Mouse (Mus musculus) lung, embryonic 14.5 days (tissue): ENCODE data around the gene Hcrtr1. TPM values are rescaled to one million over a fixed set of nuclear protein-coding genes. Genes with fewer than 3 reads are reported as not detected.

Experiments
- ATAC-seq: fragments of 200-750 bp; cut with Nextera tagmentation; 2 replicates; pipeline ENCODE4 v1.8.0; 2017; ENCODE audit warnings: mild to moderate bottlenecking, moderate TSS enrichment, moderate library complexity; ENCODE audit not compliant: insufficient read depth
- DNase-seq: peaks from one replicate; pipeline ENCODE4 v3.0.0-alpha.2; 2015
- H3K27ac ChIP-seq: fragments of 300-500 bp; sonication (generic); 2 replicates; pipeline ENCODE4 v1.5.1; 2014; ENCODE audit warnings: low read depth, mild to moderate bottlenecking, moderate library complexity
- H3K27me3 ChIP-seq: fragments of 300-500 bp; sonication (generic); 2 replicates; pipeline ENCODE4 v1.6.1; 2014; ENCODE audit warnings: low read length, control low read depth; ENCODE audit not compliant: insufficient read depth
- H3K36me3 ChIP-seq: fragments of 300-500 bp; sonication (generic); 2 replicates; pipeline ENCODE4 v1.6.1; 2014; ENCODE audit warnings: control low read depth; ENCODE audit not compliant: insufficient read depth
- H3K4me1 ChIP-seq: fragments of 300-500 bp; sonication (generic); 2 replicates; pipeline ENCODE4 v1.6.1; 2014; ENCODE audit warnings: antibody characterized with exemption, control low read depth; ENCODE audit not compliant: insufficient read depth
- H3K4me2 ChIP-seq: fragments of 300-500 bp; sonication (generic); 2 replicates; pipeline ENCODE4 v1.6.1; 2014; ENCODE audit warnings: mild to moderate bottlenecking
- H3K4me3 ChIP-seq: fragments of 300-500 bp; sonication (generic); 2 replicates; pipeline ENCODE4 v1.5.1; 2014; ENCODE audit warnings: low read depth, low read length
- H3K9ac ChIP-seq: fragments of 300-500 bp; sonication (generic); 2 replicates; pipeline ENCODE4 v1.6.1; 2014
- H3K9me3 ChIP-seq: fragments of 300-500 bp; sonication (generic); 2 replicates; pipeline ENCODE4 v1.6.1; 2016; ENCODE audit warnings: low read depth, low read length, control low read depth
- CTCF ChIP-seq: IDR thresholded peaks from 2 replicates; pipeline ENCODE4 v1.5.1; 2016; ENCODE audit warnings: antibody characterized with exemption, low read depth
- WGBS: fragments of 180-500 bp; shearing (Covaris S2); extraction: QIAGEN DNeasy Blood & Tissue Kit; methylation state at CpG from one replicate; pipeline ENCODE4 v1.1.7; 2014; 5-methylcytosine and 5-hydroxymethylcytosine counted together
- polyA plus RNA-seq: library from polyadenylated mRNA; unstranded; fragments of >200 nt; fragmentation: Nextera tagmentation; extraction: Ambion mirVana; gene quantifications from 2 replicates; pipeline ENCODE4 v1.2.1, GENCODE M21; 2014

Hcrtr1 gene
- polyA plus RNA-seq, 1 experiment from 2014 or later = 0.39 TPM

GRCm38 (mm10) chr4:130133399-130133798, 5.8 kb downstream of the Hcrtr1 start:
- WGBS = 34% methylated on average over 6 of the region's 6 CpGs
- Histone ChIP-seq H3K9ac (no peak overlapping the region), H3K36me3 (no peaks in the 10 kb centered on the region), H3K27me3 (peaks cover 13% of the 10 kb centered on the region; the same call in 1 of the 2 replicates), H3K4me1 (no peaks in the 10 kb centered on the region), H3K27ac (no peak overlapping the region), H3K4me2 (no peak overlapping the region), H3K4me3 (no peak overlapping the region), H3K9me3 (no peaks in the 10 kb centered on the region)
- no peak for ATAC-seq
- no peak for TF ChIP-seq CTCF
- no peak for DNase-seq

- Histone ChIP-seq H3K9ac (no peak overlapping the region), H3K27me3 (no peaks in the 10 kb centered on the region), H3K4me1 (no peaks in the 10 kb centered on the region), H3K27ac (no peak overlapping the region), H3K4me3 (no peak overlapping the region), H3K4me2 (no peak overlapping the region), H3K36me3 (peaks cover 12% of the 10 kb centered on the region; the same call in 1 of the 2 replicates), H3K9me3 (no peaks in the 10 kb centered on the region)
- ATAC-seq (no peak), DNase-seq (no peak)
- WGBS = 84% methylated on average over 7 of the region's 7 CpGs
- TF ChIP-seq CTCF = no peak
These were observed 7.6 kb downstream of the Hcrtr1 start for GRCm38 (mm10) chr4:130131448-130132105.

- Histone ChIP-seq H3K4me3 (no peak overlapping the region), H3K27me3 (no peaks in the 10 kb centered on the region), H3K4me1 (no peaks in the 10 kb centered on the region), H3K27ac (no peak overlapping the region), H3K9ac (no peak overlapping the region), H3K36me3 (peaks cover 20% of the 10 kb centered on the region), H3K4me2 (no peak overlapping the region), H3K9me3 (no peaks in the 10 kb centered on the region)
- no peak for TF ChIP-seq CTCF
- WGBS = 51% methylated on average over 13 of the region's 13 CpGs
- ATAC-seq = no peak
- no peak for DNase-seq
These were observed 8.4 kb downstream of the Hcrtr1 start for GRCm38 (mm10) chr4:130130641-130131350.

DNA sequence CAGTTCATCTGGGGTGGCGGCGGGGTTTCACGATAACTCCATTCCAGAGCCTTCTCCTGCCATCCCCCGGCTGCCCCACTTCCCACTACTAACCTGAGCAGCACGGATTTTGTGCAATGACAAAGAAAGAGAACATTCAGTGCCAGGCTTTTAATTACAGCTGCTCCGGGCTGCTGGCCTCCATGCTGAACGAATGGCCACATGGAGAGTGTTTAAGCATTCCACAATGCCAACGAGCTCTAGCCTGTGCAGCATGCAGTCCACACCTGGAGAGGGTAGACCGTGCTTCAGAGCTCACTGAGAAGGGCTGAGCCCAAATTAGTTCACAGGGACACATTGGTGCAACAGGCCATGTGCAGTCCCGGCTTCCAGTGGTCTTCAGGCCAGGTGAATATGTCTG, 9.1 kb downstream of the Hcrtr1 start:
- no peak overlapping the region for H3K27ac ChIP-seq
- DNase-seq (no peak), ATAC-seq (no peak)

DNA sequence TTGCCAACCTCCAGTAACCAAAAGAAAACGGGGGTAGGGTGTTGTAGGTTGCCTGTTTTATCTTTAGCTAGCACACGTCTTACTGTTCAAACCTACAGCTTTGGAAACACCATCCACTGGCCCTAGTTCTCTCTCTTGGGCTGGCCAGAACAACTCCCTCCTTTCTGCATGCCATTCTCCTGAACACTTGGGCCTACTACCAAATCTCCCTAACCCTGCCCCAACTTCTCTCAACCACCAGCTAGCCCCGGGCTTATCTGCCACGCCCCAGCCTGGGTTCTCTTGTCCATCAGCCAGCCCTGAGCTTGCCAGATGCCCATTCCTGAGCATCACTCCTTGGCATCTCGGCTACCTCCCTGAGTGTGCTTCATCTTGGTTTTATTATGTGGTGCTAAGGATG, 10.3 kb downstream of the Hcrtr1 start:
- WGBS = 68% methylated on average over 5 of the region's 5 CpGs
- no peaks in the 10 kb centered on the region for H3K27me3 ChIP-seq
- no peak for ATAC-seq
- H3K4me2 ChIP-seq = no peak overlapping the region
- H3K4me3 ChIP-seq = no peak overlapping the region
- DNase-seq = no peak
- no peak overlapping the region for H3K27ac ChIP-seq
- no peaks in the 10 kb centered on the region for H3K9me3 ChIP-seq
- H3K9ac ChIP-seq = no peak overlapping the region
- H3K36me3 ChIP-seq = peaks cover 34% of the 10 kb centered on the region
- no peaks in the 10 kb centered on the region for H3K4me1 ChIP-seq
- TF ChIP-seq CTCF = no peak

More for the DNA sequence above, 9.1 kb downstream of the Hcrtr1 start:
- no peak overlapping the region for H3K4me3 ChIP-seq
- no peak overlapping the region for H3K9ac ChIP-seq
- H3K9me3 ChIP-seq = no peaks in the 10 kb centered on the region
- H3K4me2 ChIP-seq = no peak overlapping the region
- TF ChIP-seq CTCF = no peak
- no peaks in the 10 kb centered on the region for H3K4me1 ChIP-seq
- no peaks in the 10 kb centered on the region for H3K27me3 ChIP-seq
- H3K36me3 ChIP-seq = peaks cover 27% of the 10 kb centered on the region
- 77% methylated on average over 10 of the region's 10 CpGs for WGBS

DNA sequence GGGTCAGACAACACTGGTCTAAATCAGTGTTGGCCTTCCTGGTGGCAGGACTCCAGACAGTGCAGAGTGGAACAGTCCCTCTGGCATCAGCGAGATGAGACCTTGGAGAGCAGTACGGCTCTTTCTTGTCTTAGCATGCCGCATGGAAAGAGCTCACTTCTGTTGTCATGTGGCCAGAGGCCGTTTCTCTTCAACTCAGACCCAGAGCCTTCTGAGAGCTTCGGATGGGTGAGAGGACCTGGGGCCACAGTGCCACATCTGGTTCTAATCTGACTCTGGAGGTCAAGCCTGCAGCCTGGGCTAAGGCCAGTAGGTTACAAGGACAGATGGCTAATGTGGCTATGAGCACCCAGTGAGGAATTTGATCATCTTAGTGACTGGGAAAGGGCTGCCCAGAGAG, 13.2 kb downstream of the Hcrtr1 start:
- 73% methylated on average over 5 of the region's 5 CpGs for WGBS
- Histone ChIP-seq H3K9me3 (no peaks in the 10 kb centered on the region), H3K27ac (no peak overlapping the region), H3K4me2 (no peak overlapping the region), H3K4me3 (no peak overlapping the region), H3K9ac (no peak overlapping the region), H3K36me3 (peaks cover 60% of the 10 kb centered on the region), H3K27me3 (no peaks in the 10 kb centered on the region), H3K4me1 (no peaks in the 10 kb centered on the region)
- ATAC-seq (no peak), DNase-seq (no peak)
- no peak for TF ChIP-seq CTCF

DNA sequence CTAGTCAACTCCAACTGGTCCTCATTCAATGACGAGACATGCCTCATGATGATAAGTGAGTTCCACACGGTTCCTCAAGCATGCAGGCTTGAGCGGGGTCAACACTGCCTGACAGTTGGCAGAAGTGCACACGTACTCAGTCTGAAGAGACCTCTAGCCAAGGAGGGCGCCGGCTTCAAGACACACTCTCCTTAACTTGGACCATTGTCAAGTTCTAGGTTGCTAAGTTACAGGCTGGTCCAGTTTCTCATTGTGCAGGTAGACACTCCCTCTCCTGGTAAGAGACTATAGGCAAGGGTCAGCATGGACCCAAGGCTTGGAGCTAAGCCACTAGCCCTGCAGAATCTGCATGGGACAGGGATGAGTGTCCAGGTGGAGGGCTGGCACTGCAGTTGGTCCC, 14.0 kb downstream of the Hcrtr1 start:
- peaks cover 64% of the 10 kb centered on the region for H3K36me3 ChIP-seq
- 76% methylated on average over 6 of the region's 6 CpGs for WGBS

More for the DNA sequence above, 14.0 kb downstream of the Hcrtr1 start:
- Histone ChIP-seq H3K4me1 (no peaks in the 10 kb centered on the region), H3K4me2 (no peak overlapping the region), H3K9ac (no peak overlapping the region; the same call in 1 of the 2 replicates), H3K9me3 (no peaks in the 10 kb centered on the region), H3K4me3 (no peak overlapping the region), H3K27ac (peak overlapping the region; percentile 67; the same call in 1 of the 2 replicates), H3K27me3 (no peaks in the 10 kb centered on the region)
- ATAC-seq = 0 out of 2 replicates have a peak, but pooled peaks have one; percentile 32
- TF ChIP-seq CTCF = no peak
- DNase-seq = no peak
